Mouse (Mus musculus): ENCODE data around the gene Nmt1.
A peak's percentile ranks its signal among the peaks of the same experiment; 100 is the strongest.

Gene Nmt1

DNA sequence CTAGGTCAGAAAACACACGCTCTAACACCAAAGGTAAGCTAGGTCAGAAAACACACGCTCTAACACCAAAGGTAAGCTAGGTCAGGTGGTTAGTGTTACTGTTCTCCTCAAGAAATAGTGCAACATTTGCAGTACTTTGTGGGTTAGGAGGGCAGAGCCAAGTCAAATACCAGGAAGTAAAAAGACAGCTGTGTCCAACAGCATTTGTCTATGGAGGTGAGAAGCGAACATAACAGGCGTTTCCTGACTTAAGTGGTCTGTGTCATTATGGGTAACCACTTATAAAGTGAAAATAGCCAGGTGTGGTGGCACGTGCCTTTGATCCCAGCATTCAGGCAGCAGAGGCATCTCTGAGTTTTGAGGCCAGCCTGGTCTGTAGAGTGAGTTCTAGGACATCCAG is 21.6 kb downstream of the Nmt1 start:
- DNase-seq, result no peak

DNA sequence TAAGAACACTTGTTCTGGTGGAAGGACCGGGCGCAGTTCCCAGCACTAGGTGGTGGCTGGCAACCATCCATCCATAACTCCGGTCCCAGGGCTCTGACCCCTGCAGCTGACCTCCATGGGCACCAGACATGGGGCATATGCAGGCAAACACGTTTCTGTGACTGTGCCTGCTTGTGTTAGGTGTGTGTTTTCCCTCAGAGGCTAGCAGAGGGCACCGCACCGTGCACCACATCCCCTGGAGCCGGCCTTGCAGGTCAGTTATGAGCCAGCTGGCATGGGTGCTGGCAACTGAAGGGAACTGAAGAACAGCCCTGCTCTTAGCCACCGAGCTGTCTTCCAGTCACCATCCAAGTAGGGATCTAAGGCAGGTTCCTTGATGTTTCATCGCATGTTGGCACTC is 22.2 kb downstream of the Nmt1 start:
- DNase-seq, result no peak

DNA sequence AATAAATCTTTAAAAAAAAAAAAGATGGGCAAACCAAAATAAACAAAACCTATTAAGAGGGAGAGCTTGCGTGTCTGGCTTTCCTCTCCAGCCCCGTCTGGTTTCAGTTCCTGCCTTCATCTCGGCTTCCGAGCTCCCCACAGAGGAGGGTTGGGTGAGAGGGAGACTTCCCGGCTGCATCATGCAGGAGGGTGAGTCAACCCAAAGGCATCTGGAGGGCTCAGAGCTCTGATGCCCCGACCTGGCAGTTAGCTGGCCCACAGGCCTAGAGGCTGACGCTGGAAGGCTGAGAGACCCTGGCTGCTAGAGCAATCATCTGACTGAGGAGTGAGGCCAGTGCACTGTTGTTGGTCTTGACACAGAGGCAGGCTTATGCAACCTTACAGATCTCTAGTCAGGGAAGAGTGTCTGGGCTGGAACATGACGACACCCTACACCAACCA is 23.3 kb downstream of the Nmt1 start:
- peak; percentile 55 for DNase-seq

DNA sequence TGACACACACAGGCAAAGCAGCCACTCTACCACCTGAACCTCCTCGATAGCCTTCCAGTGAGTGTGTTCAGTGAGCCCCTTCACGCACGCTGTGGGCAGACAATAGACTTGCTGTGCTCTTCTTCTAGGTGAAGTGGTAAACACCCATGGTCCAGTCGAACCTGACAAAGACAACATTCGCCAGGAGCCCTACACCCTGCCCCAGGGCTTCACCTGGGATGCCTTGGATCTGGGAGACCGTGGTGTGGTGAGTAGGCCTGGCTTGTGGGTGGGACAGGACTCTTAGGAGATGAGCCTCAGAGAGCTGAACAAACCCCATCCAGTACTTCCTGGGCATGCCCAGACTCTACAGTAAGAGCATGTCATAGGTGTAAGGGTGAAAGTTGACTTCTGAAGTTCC is 24.1 kb downstream of the Nmt1 start:
- no peak for DNase-seq

DNA sequence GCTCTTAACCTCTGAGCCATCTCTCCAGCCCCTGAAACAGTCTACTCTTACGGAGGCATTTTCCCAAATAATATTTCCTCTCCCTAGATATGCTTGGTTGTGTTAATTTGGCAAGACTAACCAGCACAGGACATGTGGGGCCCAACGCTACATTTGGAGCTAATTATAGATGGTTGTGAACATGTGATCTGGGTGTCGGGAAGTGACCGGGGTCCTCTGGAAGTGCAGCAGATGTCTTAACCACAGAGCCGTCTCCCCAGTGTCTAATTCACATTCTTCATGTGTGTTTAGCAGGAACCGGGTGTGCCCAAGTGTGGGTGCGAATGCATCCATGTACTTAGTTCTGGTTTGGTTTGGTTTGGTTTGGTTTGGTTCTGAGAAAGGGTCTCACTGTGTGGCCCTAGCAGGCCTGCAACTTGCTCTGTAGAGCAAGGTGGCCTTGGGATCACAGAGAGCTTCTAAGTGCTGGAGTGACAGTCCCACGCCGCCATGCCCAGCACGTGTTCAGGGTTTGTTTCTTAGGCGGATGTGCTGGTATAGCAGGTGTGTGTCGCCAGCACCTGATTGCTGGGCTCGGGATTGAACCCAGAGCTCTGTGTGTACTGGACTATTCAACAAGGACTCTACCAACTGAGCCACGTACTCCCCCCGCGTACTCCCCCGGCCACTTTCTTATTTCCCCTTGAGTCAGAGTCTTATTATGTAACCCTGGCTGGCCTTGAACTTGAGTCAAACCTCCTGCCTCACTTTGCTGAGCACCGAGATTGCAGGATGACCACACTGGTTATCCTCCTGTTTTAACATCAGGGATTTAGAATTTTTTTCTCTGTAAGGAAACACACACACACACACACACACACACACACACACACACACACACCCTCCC is 25.4 kb downstream of the Nmt1 start:
- DNase-seq, result no peak

DNA sequence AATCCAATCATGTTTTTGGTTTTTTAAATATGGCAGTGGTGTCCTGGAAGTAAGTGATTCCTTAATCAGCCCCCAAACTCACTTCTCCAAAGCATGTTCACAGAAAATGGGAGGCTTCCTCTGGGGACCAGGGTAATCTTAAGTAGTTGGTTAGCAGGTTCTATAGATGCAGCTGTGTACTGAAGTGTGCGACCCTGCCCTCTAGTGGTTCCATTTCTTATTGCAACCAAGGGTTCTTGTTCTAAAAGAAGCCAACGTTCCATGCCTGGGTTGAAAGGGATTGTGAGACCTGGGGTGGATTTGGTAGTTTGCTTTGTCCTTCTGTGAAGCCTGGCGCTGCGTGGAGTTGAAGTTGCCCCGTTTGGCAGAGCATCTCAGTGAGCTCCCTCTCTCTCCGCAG is 26.8 kb downstream of the Nmt1 start:
- peak; percentile 75 for DNase-seq

DNA sequence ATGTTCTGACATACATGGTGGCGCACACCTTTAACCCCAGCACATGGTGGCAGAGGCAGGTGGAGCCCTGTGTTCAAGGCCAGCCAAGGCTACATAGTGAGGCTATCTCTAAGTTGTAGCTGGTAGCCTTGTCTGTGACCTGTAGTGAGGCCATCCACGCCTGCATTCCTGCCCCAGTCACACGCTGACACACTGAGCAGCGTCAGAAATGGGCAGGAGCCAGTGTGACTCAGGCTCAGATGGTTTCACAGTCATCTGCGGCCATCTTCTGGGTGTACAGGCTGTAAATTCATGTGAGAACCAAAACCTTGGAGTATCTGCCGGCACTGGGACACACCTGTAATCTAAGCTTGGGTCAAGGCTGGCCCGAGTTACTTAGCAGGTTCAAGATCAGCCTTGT is 28.6 kb downstream of the Nmt1 start:
- DNase-seq, result no peak

DNA sequence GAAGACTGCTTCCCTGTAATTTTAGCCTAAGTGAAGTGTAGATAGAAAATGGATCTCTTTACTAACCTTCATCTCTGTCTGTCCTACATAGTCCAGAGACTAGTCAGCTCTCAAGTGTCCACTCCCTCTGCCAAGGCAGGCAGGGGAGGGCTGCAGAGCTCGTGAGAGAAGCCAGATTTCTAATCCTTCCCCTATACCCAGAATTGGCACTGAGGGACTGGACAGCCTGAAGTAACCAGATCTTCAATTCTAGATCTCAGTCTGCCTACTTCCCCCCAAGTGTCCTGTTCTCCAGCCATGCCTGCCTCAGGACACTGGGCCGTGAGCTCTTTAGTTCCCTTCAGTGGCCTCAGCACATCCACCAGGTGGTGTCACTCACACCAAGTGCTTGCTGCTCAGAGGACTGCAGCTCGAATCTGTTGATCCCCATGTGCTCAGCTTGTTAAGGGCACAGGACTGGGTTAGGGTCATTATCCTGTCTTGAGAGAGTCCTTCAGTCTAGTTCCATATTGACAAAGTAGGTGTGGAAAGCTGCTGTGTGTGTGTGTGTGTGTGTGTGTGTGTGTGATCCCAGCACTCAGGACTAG is 30.6 kb downstream of the Nmt1 start:
- DNase-seq, result no peak

DNA sequence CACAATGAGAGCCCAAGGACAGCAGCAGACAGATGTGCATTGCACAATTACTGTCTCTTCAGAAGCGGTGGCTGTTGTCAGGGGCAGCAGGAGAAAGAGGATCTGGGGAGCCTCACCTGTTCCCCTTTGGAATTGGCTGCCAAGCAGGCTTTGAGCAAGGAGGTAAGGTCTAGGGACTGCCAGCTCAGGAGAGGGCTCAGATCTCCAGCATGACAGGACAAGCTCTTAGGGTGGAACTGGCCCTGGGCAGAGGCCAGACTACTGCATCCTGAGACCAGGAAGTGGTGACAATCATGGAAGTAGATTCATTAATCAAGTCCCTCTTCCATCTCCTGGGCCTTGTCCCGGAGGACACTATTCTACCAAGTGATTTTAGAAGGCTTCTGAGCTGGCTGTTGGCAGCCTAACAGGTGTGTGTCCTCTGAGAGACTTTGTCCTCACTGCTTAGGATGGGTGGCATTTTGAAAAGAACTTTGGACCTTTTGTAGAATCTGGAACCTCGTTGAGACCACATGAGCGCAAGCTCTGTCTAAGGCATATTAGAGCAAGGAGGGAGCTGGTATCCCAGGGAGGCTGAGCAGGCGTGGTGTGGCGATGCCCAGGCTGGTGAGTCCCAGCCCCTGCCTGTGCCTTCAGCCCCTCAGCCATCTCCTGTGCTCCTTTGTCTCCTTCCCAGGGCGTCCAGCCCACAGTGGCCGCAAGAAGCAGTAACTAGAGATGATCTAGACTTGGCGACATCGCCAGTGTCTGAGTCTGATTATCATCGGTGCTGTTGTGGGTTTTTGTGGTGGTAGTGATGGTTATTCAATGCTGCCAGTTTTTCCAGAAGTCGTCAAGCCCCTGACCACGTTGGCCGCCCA is 38.4 kb downstream of the Nmt1 start:
- no peak for DNase-seq

DNA sequence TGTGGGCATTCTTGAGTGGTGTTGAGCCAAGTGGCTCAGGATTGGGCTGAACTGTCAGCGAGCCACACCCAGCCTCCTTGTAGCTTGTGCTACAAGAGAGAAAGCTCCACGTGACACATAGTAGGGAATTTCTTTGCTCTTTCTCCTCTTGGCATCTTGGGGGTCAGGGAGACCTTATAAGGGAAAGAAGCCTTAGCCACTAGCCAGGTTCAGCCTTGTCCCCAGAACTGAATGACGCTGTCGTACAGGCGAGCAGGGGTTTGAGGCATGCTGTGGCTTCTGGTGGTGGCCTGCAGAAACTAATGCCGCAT is 39.0 kb downstream of the Nmt1 start:
- DNase-seq, result no peak

DNA sequence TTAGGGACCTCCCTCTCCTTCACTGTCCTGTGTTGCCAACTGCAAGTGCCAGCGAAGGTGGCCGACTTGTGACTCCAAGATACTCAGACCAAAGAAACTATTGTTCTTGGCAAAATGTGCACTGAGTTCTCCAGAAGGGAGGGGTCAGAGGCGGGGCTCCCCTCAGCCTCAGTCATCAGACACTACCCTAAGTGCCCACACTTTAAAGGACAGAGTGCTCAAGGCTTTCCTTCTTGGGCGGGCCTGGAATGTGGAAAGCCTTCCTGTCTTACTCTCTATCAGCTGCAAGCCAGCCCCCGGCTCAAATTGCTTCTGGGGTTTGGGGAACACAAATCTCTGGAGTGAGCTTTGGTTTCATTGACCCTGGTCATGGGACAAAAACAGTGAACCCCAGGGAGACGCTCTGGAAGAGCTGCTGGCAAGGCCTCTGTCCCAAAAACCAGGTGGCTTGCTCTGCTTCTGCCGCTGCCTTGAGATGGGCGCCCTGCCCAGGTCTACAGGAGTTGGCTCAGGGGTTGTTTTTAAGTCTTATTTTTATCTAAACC is 39.5 kb downstream of the Nmt1 start:
- DNase-seq, result no peak

DNA sequence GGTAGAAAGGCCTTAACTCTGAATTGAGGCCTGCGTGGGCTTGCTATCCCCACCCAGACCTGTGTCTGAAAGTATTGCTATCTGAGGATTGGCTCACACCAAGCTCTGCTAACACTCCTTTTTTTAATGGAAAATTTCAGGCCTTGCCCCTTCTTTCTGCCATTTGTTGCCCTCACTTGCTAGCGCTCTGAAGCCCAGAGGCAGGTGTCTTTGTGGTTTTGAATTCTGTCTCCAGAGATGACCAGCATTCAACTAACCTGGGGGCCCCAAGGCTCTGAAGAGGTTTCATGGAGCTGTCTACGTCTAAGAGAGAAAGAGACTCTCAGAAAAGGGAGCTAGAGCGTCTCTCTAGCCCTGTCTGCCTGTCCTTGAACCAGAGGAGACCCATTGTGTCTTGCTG is 40.3 kb downstream of the Nmt1 start:
- DNase-seq, result no peak

DNA sequence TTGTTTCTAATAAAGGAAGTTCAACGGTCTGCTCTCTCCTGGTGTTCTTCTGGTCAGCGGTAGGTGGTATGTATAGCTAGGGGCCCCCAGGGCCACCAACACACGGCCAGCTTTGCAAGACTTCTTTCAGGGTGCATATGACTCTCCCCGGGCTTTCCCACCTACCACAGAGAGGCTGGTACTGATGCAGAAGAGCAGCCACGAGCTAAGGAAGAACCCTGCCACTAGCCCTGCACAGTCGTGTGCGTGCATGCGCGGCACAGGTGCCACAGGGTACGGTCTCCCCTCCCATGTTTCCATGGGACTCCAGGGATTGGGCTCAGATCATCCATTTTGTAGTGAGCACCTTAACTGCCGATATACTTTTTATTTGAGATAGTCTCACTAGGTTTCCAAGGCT is 40.9 kb downstream of the Nmt1 start:
- DNase-seq, result no peak

DNA sequence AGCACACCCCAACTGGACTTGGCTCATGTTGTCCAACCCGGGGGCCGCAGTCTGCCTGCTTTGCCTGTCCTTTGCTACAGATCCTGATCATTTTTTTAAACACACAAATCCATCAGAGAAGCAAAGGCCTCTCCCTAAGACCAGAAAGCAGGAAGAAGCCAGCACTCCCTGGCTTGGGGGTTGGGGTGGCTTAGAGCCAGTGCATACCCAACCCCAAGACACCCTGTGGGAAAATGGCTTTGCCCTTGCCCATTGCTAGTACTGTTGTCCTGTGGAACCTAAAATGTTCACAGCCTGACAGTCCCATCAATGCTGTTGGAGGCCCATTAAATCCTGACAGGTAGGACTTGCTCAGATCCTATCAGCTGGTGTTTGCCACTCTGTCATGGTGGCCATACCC is 41.7 kb downstream of the Nmt1 start:
- no peak for DNase-seq

DNA sequence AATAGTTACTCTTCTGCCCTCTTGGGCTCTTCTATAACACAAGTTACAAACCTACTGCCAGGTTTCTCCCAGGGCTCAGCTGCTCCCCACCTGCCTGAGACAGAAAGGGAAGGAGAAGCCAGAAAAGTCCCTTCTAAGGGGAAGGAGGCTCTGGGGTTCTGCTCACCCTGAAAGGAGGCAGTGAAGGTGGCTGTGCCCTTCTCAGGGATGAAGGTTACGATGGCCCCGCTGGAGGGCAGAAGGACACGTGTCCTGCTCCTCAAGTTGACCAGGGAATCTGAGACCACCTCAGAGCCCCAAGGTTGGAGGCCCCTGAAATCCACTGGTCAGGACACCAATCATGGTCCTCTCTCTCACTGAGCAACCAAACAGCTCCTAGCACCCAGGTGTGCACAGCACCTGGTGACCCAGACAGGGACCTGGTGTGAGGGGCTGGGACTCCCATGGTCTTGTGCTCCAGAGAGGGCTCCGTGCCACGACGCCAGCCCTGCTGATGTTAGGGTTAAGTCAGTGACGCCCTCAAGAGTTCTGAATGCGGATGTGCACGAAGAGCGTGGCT is 42.4 kb downstream of the Nmt1 start:
- DNase-seq, result no peak

DNA sequence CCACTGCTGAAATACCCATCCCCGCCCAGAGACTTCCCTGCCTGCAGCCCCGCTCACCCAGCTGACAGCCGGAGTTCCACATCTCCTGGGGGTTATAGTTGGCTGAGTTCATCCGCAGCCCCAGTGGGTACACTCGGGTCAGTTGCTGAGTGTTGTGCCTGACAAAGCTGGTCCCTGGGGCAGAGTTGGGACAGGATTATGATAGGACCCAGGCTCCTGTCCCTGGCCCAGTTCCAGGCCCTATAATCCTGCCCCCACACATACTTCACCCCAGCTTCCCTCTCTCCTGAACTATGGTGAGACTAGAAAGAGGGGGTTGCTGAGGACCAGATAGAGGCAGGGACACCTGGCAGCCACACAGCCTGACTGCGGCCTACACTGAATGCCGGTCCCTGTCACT is 45.7 kb downstream of the Nmt1 start:
- no peak for DNase-seq

DNA sequence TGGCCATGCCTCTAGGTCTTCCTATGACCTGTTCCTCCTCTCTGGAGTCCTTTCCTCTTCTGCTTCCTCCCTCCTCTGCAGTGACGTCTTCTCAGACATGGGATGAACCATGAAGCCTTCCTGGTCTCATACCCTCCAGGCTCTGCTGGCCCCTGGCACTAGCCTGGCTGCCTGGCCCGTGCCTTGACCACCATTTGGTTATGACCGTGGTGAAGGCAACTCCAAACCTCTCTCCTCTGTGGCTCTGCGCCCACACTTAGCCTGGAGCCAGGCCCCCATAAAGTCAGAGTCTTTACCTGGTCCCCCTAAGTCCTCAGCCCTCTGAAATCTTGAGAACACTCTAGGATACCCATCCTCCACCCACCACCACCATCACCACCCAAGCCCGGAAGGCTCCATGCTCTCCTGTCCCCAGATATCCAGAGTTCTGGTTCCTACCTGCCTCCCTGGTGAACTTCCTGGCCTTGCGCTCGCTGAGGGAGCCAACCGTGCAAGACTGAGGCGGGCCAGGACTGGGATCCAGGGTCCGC is 46.2 kb downstream of the Nmt1 start:
- no peak for DNase-seq

DNA sequence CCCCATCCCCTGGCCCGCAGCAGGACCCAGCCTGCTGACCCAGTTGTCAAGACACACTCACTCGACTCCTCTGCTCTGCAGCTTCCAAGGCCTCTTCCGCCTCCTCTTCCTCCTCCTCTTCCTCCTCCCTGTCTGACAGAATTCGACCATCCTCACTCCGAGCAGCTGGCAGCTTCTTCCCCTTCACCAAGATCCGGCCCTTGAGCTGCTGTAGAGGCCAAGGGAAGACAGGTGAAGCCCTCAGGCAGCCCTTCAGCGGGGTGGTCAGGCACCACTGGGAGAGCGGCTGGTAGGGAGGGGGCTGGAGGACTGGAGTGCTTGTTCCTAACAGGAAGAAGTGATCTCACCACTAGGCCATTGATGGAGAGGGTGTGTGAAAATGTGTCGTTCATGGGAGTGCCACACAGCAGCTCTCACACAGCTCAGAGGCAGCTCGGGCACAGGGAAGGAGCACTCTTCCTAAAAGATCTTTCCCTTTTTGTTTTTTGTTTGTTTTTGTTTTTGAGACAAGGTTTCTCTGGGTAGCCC is 46.9 kb downstream of the Nmt1 start:
- DNase-seq, result no peak

DNA sequence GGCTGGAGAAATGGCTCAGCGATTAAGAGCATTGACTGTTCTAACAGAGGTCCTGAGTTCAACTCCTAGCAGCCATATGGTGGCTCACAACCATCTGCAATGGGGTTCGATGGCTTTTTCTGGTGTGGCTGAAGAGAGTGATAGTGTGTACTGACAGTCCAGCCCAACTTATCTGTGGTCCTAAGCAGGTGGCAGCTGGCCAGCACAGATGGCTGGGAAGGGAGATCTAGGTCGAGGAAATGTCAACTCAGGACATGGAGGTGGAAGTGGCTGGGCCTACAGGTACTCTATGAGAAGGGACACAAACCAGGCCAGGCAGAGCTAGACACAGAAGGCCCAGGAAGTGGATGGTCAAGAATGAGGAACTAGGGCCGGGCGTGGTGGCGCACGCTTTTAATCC is 48.0 kb downstream of the Nmt1 start:
- DNase-seq, result no peak

DNA sequence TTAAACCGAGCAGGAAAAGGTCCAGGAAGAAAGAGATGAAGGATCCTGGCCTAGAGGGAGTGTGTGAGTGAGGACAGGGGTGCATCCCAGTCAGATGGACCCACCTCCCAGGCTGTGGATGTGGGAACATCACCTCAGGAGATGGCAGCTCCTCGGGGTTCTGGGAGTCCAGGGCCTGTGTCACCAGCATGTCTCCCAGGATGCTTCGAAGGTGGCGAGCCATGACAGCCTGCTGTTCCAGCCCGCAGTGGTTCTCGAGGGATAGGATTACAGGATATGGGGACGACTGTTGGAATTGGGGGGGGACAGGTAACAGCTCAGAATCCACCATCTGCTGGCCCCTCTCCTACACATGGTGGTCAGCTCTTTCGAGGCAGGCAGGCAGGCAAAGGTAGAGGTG is 48.6 kb downstream of the Nmt1 start:
- DNase-seq, result no peak

DNA sequence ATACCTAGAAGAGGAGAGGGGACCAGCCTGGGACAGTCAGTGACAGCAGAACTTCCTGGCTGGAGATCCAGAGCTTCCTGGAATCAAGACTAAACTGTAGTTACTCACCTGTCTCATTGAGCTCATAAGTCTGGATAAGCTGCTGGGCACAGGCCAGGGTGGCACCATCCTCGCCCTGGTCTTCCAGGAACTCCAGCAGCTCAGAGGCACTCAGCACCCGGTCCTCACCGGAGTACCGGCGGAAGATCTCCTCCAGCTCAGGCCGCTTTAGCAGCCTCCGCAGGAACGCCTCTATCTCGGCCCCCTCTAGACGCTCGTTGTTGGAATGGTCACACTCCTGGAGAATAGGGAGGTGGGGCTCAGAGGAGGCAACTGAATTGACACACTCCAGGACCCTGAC is 50.1 kb downstream of the Nmt1 start:
- no peak for DNase-seq

DNA sequence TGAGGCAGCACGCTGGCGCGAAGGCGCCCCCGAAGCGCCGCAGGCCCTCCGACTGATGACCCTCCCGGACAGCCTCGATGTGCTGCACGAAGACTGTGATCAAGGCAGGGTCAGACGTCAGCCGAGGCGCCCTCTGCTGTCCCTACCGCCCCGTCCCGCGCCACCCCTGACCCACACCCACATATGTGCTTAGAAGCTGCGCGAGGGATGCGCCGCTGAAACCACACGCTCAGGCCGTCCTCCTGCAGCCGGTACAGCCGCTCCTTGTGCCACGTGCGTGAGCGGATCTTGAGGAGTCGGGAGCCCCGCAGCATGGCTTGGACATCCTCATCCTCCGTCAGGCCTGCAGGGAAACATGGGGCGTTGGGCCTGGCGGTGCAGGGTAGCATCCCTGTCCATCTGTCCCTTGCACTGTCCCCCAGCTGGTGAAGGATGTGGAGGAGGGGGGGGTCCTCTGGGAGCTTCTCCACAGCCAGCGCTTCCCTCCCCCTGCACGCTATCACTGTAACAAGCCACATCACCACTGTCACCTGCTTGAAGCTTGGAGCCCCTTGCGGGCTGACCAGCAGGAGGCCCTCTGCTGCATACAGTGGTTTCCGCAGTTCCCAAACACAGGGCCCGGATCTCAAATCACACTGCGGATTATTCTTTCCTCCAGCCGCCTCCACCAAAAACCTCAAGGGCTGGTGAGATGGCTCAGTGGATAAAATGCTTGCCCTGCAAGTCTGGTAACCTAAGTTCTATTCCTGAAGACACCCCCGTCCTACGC is 52.5 kb downstream of the Nmt1 start:
- peak; percentile 48 for DNase-seq
